Mouse (Mus musculus) intestine, embryonic 14.5 days (tissue): ENCODE results near the gene Itm2b. TPM values are rescaled to one million over a fixed set of nuclear protein-coding genes. Genes with fewer than 3 reads are reported as not detected.

Experiments used
- ATAC-seq: fragments of 200-750 bp; cut with Nextera tagmentation; replicated peaks from 2 replicates; pipeline ENCODE4 v1.8.0; 2017; ENCODE audit warnings: low read depth, moderate number of reproducible peaks, moderate TSS enrichment, moderate library complexity; ENCODE audit not compliant: low FRiP score, low TSS enrichment
- DNase-seq: peaks from one replicate; pipeline ENCODE4 v3.0.0-alpha.2; 2018; ENCODE audit warnings: low spot score
- H3K27ac ChIP-seq: fragments of 300-500 bp; sonication (generic); 2 replicates; pipeline ENCODE4 v1.5.1; 2014; ENCODE audit warnings: low read depth, mild to moderate bottlenecking, control low read depth
- H3K27me3 ChIP-seq: fragments of 300-500 bp; sonication (generic); replicated peaks from 2 replicates; pipeline ENCODE4 v1.6.1; 2014; ENCODE audit warnings: low read length, control low read depth; ENCODE audit not compliant: control insufficient read depth, insufficient read depth
- H3K36me3 ChIP-seq: fragments of 300-500 bp; sonication (generic); 2 replicates; pipeline ENCODE4 v1.6.1; 2014; ENCODE audit warnings: low read length, control low read depth; ENCODE audit not compliant: control insufficient read depth, insufficient read depth
- H3K4me1 ChIP-seq: fragments of 300-500 bp; sonication (generic); replicated peaks from 2 replicates; pipeline ENCODE4 v1.6.1; 2014; ENCODE audit warnings: low read length, control low read depth, mixed read lengths; ENCODE audit not compliant: control insufficient read depth, insufficient read depth
- H3K4me2 ChIP-seq: fragments of 300-500 bp; sonication (generic); 2 replicates; pipeline ENCODE4 v1.6.1; 2014; ENCODE audit warnings: low read length
- H3K4me3 ChIP-seq: fragments of 300-500 bp; sonication (generic); 2 replicates; pipeline ENCODE4 v1.5.1; 2014; ENCODE audit warnings: low read depth, low read length, control low read depth, mixed read lengths
- H3K9ac ChIP-seq: fragments of 300-500 bp; sonication (generic); 2 replicates; pipeline ENCODE4 v1.6.1; 2014; ENCODE audit warnings: mild to moderate bottlenecking, low read length
- H3K9me3 ChIP-seq: fragments of 300-500 bp; sonication (generic); 2 replicates; pipeline ENCODE4 v1.6.1; 2016; ENCODE audit warnings: low read length, control low read depth; ENCODE audit not compliant: control insufficient read depth
- WGBS: fragments of 180-500 bp; shearing (Covaris S2); extraction: QIAGEN DNeasy Blood & Tissue Kit; methylation state at CpG from one replicate; pipeline ENCODE4 v1.1.7; 2014; 5-methylcytosine and 5-hydroxymethylcytosine counted together
- polyA plus RNA-seq: library from polyadenylated mRNA; unstranded; fragments of >200 nt; fragmentation: Nextera tagmentation; extraction: Ambion mirVana; gene quantifications from 2 replicates; pipeline ENCODE4 v1.2.1, GENCODE M21; 2014

Itm2b gene
- polyA plus RNA-seq, 1 experiment from 2014 or later: 606 TPM

DNA sequence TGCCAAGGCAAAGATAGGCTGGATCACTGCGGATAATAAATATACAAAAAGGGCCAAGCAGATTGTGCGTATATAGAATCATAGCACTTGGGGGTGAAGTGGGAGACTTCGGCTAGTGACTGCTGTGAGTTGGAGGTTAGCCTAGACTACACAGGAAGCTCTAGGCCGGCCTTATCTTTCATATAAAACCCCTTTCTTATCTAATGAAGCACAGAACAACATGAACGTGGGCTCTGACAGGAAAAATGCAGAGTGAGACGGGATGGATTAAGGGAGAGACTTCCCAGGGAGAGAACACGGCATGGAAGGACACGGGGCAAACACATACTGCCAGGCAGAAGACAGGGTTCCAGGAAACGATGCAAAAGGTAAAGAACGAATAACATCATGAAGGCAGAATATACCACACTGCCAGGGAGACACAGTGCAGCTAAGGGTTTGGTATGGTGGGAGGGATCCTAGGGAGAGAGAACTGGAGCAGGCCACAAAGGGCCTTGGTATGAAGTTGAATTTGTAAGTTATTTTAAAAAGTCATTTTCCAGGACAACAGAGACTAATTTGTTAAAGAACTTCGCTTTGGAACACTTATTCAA is 14.9 kb downstream of the Itm2b start:
- WGBS: 80% methylated on average over 11 of the region's 11 CpGs
- Histone ChIP-seq H3K4me2 (no peak overlapping the region), H3K9me3 (no peaks in the 10 kb centered on the region), H3K36me3 (peaks cover 64% of the 10 kb centered on the region), H3K27ac (no peak overlapping the region), H3K9ac (no peak overlapping the region), H3K4me3 (no peak overlapping the region), H3K27me3 (no peaks in the 10 kb centered on the region), H3K4me1 (peaks cover 16% of the 10 kb centered on the region)
- ATAC-seq (no peak), DNase-seq (no peak)

DNA sequence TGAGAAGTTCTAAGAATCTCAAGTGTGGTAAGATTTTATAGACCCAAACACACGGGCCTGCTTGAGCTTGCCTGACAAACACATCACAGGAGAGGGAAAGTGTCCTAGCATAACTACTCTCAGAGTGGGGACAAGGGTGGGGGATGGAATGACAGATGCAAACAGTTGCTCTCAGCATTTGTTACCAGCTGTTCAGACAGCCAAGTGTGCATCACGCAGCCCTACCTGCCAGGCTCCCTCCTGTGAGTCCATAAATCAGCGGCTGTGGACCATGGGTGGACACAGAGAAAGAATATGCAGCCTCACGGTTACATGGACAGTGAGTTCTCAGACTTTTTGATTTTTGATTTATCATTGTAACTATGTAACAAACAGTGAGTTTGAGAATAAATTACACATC is 15.5 kb downstream of the Itm2b start:
- WGBS: 70% methylated on average over 4 of the region's 4 CpGs
- DNase-seq (no peak), ATAC-seq (no peak)
- Histone ChIP-seq H3K27ac (no peak overlapping the region), H3K4me2 (no peak overlapping the region), H3K27me3 (no peaks in the 10 kb centered on the region), H3K4me3 (no peak overlapping the region), H3K9ac (no peak overlapping the region), H3K4me1 (peaks cover 11% of the 10 kb centered on the region), H3K9me3 (no peaks in the 10 kb centered on the region), H3K36me3 (peaks cover 69% of the 10 kb centered on the region)

DNA sequence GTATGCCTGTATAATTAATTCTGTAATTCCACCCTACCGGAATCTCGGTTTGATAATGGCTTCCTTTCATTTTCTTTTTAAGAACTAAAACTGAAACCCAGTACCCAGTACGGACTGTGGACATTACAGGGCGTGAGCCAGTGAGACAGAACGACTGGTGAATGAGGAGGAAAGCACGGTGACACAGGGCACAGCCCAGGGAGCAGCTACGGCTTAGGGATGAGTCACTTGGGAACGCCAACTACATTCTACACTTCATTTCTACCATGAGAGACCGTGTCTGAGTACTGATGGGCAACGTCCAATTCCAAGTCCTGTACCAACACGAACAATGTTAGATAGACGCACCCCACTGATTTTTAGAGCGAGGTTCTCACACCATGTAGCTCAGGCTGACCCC is 16.1 kb downstream of the Itm2b start:
- WGBS: 92% methylated on average over 13 of the region's 13 CpGs
- H3K27me3 ChIP-seq: no peaks in the 10 kb centered on the region
- DNase-seq: no peak
- ATAC-seq: no peak
- no peak overlapping the region for H3K9ac ChIP-seq
- H3K4me3 ChIP-seq: no peak overlapping the region
- no peak overlapping the region for H3K4me2 ChIP-seq
- H3K27ac ChIP-seq: no peak overlapping the region
- H3K4me1 ChIP-seq: peaks cover 4% of the 10 kb centered on the region
- H3K9me3 ChIP-seq: no peaks in the 10 kb centered on the region
- H3K36me3 ChIP-seq: peaks cover 75% of the 10 kb centered on the region

DNA sequence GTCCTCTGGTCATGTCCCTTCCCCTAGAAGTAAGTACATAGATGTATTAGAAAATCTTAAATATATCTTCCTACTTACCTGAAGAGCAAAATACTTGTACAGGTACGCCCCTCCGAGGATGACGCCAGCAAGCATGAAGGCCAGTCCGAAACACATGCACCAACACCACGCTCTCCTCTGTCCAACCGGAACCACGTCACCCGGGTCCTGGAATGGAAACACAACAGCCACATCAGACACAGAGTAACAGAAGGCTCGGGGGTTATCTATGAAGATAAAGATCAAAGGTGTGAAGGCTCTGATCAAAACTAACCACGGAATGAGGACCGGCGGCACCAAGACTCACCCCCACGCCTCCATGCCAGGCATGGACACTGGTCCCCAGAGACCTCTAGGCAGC is 16.9 kb downstream of the Itm2b start:
- Histone ChIP-seq H3K4me1 (no peaks in the 10 kb centered on the region; the same call in 1 of the 2 replicates), H3K27me3 (no peaks in the 10 kb centered on the region), H3K4me3 (no peak overlapping the region), H3K4me2 (no peak overlapping the region), H3K36me3 (peaks cover 83% of the 10 kb centered on the region), H3K9ac (no peak overlapping the region), H3K9me3 (no peaks in the 10 kb centered on the region), H3K27ac (no peak overlapping the region)
- no peak for ATAC-seq
- 94% methylated on average over 13 of the region's 13 CpGs for whole genome bisulfite sequencing
- no peak for DNase-seq

DNA sequence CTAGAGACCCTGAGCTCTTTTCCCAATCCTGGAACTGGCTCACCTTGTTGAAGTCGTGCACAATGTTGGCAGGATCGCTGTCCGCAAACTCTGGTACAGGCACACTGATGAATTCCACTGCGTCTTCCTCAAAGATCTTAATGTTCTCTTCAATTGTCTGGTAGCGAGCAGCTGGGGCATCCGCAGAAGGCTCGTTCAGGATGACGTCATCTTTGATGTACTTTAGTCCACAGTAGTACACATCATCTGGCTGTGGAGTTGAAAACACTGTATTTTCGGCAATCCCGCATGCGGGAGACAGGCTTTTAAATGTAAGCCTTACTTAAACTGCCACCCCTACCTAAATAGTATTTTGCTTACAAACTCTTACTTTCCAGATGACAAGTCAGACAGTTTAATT is 18.8 kb downstream of the Itm2b start:
- Histone ChIP-seq H3K27me3 (no peaks in the 10 kb centered on the region), H3K4me1 (no peaks in the 10 kb centered on the region), H3K4me3 (no peak overlapping the region), H3K9ac (no peak overlapping the region), H3K36me3 (peaks cover 96% of the 10 kb centered on the region), H3K27ac (no peak overlapping the region), H3K4me2 (no peak overlapping the region), H3K9me3 (no peaks in the 10 kb centered on the region)
- no peak for DNase-seq
- 80% methylated on average over 11 of the region's 11 CpGs for WGBS
- no peak for ATAC-seq

DNA sequence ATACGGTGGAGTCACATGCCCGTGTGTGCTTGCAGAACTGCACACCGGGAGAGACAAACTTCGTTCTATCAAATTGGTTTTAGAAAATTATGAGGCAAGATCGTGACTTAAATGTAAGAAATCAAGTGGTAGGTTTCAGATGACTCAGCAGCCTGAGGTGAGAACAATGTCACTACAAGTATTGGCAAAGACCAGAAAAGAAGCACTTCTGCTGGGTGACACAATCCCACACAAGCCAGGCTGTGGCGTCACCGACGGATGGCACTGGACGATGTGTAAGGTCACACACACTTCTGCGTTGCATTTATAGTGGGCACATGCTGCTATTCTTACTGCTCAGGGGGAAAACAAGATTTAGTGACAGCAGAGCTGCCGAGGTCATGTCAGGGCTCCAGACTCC is 21.3 kb downstream of the Itm2b start:
- H3K27me3 ChIP-seq: no peaks in the 10 kb centered on the region
- no peak overlapping the region for H3K27ac ChIP-seq
- DNase-seq (no peak), ATAC-seq (no peak)
- no peak overlapping the region for H3K4me3 ChIP-seq
- peaks cover 98% of the 10 kb centered on the region for H3K36me3 ChIP-seq
- no peak overlapping the region for H3K9ac ChIP-seq
- no peaks in the 10 kb centered on the region for H3K9me3 ChIP-seq
- WGBS: 98% methylated on average over 11 of the region's 11 CpGs
- H3K4me2 ChIP-seq: no peak overlapping the region
- H3K4me1 ChIP-seq: no peaks in the 10 kb centered on the region

DNA sequence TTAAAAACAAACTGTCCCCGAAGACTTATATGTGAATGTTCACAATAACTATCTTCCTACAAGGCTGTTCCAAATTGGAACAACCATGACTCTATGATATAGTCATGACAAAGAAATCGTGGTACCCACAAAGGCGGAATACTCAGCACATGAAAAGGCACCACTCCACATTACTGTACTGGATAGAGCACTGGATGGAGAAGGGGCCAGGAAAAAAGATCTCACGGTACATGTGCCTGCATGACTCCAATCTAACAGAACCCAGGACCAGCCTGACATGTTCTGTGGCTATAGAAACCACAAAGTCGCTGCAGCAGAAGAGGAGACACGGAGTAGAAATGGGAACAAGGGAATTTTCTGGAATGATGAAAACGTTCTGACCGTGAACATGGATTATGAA is 30.4 kb downstream of the Itm2b start:
- Histone ChIP-seq H3K4me2 (no peak overlapping the region), H3K4me3 (no peak overlapping the region), H3K27me3 (no peaks in the 10 kb centered on the region), H3K36me3 (peaks cover 37% of the 10 kb centered on the region), H3K27ac (no peak overlapping the region), H3K9ac (no peak overlapping the region), H3K4me1 (no peaks in the 10 kb centered on the region), H3K9me3 (no peaks in the 10 kb centered on the region)
- no peak for DNase-seq
- WGBS: 93% methylated on average over 8 of the region's 8 CpGs
- ATAC-seq: no peak

DNA sequence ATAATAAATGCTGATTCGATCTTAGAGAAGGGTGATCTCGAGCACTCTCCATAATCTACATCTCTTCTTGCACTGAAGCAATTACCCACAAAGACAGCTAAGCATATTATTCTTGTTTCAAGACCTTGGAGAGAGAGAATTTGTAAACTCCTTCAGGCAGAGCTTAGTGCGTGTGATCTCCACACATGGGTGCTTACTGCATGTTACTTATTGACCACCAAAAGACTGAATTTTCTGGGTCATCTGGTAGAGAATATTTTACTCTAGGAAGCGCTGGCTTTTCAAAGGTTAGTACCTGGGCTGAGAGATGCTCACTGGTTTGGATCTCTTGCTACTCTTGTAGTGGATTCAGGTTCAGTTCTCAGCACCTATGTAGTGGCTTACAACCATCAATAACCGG is 34.0 kb downstream of the Itm2b start:
- WGBS: 92% methylated on average over 5 of the region's 5 CpGs
- Histone ChIP-seq H3K9me3 (no peaks in the 10 kb centered on the region), H3K4me2 (no peak overlapping the region), H3K4me1 (no peaks in the 10 kb centered on the region), H3K27ac (no peak overlapping the region), H3K4me3 (no peak overlapping the region), H3K36me3 (peaks cover 8% of the 10 kb centered on the region), H3K9ac (no peak overlapping the region), H3K27me3 (no peaks in the 10 kb centered on the region)
- ATAC-seq: no peak
- DNase-seq: no peak

DNA sequence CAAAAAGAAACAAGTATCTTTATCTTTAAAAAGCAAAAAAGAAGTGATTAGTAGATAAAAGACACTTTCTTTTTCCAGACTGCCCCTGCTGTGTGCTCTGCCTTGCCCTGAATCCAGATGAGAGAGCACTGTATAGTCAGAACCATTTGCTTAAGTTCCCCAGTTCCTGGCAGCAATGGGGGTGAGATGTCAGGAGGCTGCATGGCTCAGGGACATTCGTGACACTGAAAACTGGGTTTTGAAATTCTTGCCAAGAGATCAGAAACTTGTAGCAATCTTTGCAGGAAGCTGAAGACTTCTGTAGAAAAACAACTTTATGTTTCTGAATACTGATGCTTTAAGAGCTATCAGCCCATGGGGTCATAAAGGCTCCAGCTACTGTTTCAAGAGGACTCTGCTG is 35.1 kb downstream of the Itm2b start:
- no peak overlapping the region for H3K9ac ChIP-seq
- H3K36me3 ChIP-seq: no peaks in the 10 kb centered on the region
- H3K4me3 ChIP-seq: no peak overlapping the region
- no peak overlapping the region for H3K27ac ChIP-seq
- ATAC-seq (no peak), DNase-seq (no peak)
- H3K4me1 ChIP-seq: no peaks in the 10 kb centered on the region
- no peaks in the 10 kb centered on the region for H3K9me3 ChIP-seq
- no peaks in the 10 kb centered on the region for H3K27me3 ChIP-seq
- no peak overlapping the region for H3K4me2 ChIP-seq
- 59% methylated on average over 1 of the region's 1 CpGs for WGBS
